Mouse (Mus musculus): ENCODE results near the gene Foxn3. TPM values are rescaled to one million over a fixed set of nuclear protein-coding genes. Genes with fewer than 3 reads are reported as not detected.
A peak's percentile ranks its signal among the peaks of the same experiment; 100 is the strongest.

Foxn3 gene
- total RNA-seq, 2 experiments from 2014 or later: 95.0 to 97.1 TPM

- no peak for DNase-seq (ENCODE audit: low spot score in 2 of 2)
These were observed 144.0 kb downstream of the Foxn3 start for GRCm38 (mm10) chr12:99419396-99419760.

DNA sequence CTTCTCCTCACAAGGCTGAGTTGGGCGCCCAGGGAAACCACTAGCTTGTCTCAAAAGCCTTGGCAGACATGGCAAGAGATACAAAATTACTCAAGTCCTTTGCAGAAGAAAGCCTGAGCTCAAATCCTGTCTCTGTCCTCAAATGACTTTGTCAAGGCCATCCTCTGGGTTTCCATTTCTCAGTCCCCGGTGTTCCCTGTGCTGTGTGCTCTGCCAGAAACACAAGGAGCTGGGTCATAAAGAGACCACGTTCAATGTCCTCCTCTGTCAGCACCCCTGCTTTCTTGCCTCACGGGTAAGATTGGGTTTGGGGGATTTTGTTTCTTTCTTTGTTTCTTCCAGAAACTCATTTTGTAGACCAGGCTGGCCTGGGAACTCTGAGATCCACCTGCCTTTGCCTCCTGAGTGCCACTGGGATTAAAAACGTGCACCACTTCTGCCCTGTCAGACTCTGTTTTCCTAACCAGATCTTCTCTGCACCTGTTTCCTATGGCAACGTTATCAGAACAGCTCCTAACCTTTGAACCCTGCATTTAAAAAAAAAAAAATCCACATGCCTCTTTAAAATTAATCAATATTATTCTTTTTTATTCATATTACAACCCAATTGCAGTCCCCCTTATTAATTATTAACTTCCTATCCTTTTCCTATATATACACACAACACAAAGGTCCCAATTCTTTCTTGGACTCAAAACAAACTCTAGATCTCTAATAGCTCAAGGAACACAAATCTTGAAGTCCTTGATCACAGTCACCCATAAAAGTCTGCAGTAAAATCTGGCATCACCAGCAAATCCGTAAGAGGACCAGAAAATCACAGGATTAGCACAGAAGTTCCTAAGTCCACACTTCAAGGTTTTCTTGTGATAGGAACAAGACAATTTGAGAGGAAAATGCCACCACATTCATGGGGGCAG lies 144.6 kb downstream of the Foxn3 start:
- no peak for DNase-seq (ENCODE audit: low spot score in 2 of 2)

GRCm38 (mm10) chr12:99417885-99418284 lies 145.5 kb downstream of the Foxn3 start:
- DNase-seq (ENCODE audit: low spot score in 2 of 2): no peak

GRCm38 (mm10) chr12:99415538-99415937 lies 147.8 kb downstream of the Foxn3 start:
- no peak for DNase-seq (ENCODE audit: low spot score in 2 of 2)

- no peak for DNase-seq (ENCODE audit: low spot score in 2 of 2)
These were observed 150.9 kb downstream of the Foxn3 start for GRCm38 (mm10) chr12:99412496-99412895.

DNA sequence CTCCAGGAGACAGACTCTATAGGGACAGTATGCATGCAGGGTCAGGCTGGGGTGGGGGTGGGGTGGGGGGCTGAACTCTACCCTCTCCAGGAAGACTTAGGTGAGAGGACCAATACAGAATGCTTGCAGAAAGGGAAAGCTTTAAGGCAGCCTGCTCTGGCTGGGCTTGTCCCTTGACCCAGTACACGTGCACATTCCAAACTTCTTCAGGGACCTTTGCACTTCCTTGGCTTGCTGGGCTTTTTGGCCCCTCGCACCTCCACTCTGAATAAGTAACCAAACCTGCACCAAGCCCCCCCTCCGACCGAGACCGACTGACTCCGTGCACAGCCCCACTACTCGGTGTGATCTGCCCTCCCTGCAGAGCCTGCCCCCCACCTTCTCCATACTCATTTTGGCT lies 151.3 kb downstream of the Foxn3 start:
- DNase-seq (ENCODE audit: low spot score in 2 of 2): no peak

DNA sequence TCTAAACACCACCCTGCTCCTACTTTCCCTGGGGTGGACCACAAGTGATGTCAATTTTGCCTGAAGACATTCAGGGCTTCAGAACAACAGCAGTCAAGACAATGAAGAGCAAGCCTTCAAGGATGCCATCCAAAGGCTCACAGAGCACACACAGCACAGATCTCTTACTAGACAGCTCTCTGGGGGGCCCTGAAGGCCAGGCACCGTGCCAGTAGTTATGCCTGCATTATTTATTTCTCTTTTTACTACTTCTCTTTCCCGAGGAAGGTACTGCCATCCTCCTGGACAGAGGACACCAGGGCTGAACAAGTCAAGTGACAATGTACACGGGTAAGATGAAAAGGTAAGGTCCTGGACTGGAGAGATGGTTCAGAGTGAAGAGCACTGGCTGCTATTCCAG lies 154.7 kb downstream of the Foxn3 start:
- DNase-seq (ENCODE audit: low spot score in 2 of 2): no peak

DNA sequence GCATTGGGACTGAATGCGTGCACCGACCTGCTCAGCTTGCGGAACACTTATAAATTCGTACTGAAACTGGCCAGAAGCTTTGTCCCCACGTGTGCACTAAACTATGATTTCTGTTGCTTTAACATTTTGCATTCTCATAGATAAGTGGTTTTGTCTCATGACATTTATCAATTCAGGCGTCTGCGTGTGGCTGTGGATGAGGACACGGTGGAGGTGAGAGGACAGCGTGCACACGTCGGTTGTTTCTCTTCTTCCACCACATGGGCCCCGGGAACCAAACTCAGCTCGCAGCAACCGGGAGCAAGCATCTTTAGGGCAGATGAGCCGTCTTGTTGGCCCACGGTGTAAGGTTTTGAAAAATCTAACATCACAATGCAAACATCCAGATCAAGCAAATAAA lies 155.3 kb downstream of the Foxn3 start:
- no peak for DNase-seq (ENCODE audit: low spot score in 2 of 2)

DNA sequence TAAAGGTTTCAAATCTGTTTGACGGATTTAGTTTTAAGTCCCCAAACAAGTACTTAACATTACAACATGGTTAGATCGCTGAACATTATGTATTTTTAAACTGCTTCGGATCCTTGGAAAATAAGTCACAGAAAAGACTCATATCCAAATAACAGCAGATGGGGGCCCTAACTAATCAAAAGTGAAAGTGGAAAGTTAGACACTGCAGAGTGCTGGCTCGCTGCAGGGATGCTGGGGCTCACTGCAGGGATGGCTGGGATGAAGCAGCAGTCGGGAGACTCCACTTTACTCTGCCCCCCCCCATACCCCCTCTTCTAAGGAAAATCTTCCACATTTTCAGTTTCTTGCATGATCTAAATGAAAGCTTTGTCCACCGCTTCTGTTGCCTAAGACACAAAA lies 156.1 kb downstream of the Foxn3 start:
- no peak for DNase-seq (ENCODE audit: low spot score in 2 of 2)

DNA sequence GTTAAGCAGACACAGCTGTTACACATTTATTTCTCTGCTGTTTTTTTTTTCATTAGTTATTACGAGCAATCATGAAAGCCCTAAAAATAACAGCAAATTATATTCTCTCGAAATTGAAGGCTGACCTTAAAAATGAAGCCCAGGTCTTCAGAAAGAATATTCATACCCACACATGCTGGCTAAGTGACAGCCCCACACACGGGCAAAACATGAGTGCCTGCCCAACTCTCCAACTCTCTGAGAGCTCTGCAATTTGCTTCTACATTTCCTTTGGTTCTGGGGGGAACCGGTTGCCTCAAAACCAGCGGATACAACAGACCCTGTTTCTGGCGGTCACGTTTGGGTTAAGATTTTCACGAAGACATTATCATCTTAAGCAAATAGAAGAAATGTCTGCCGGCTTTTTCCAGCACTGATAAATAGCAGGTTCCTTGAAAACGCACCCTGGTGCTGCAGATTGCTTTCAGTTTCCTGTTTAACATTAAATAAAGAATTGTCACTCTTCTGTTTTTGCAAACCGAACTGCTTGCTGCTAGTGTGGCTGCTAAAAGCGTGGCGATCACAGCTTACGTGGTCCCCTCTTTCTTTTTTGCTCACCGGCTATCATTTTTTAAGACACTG lies 156.6 kb downstream of the Foxn3 start:
- DNase-seq (ENCODE audit: low spot score in 2 of 2): no peak

- DNase-seq (ENCODE audit: low spot score in 2 of 2): no peak
These were observed 157.1 kb downstream of the Foxn3 start for GRCm38 (mm10) chr12:99406254-99406653.

GRCm38 (mm10) chr12:99405401-99405800 lies 158.0 kb downstream of the Foxn3 start:
- DNase-seq (ENCODE audit: low spot score in 2 of 2): no peak

- no peak for DNase-seq (ENCODE audit: low spot score in 2 of 2)
These were observed 160.4 kb downstream of the Foxn3 start for GRCm38 (mm10) chr12:99403004-99403403.

- no peak for DNase-seq (ENCODE audit: low spot score in 2 of 2)
These were observed 162.5 kb downstream of the Foxn3 start for GRCm38 (mm10) chr12:99400907-99401306.

- no peak for DNase-seq (ENCODE audit: low spot score in 2 of 2)
These were observed 163.8 kb downstream of the Foxn3 start for GRCm38 (mm10) chr12:99399575-99399974.

GRCm38 (mm10) chr12:99396461-99396860 lies 166.9 kb downstream of the Foxn3 start:
- no peak for DNase-seq (ENCODE audit: low spot score in 2 of 2)

DNA sequence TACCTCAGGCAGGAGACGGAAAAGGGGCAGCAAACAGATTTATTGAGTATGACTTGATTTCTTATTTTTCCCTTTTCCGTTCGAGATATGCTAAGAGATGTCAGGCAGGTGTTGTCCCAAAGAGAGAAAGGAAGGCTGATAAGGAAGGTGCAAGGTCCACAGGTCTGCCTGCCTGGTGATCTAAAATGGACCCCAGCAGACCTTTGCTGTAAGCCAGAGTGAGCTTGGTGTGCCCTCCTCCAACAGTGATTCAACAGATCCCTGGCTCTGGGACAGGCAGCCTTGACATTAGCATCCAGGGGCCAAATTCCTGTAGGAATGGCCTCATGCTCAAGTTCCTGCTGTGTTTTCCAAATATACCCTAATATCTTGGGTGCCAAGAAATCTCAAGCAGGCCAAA lies 168.3 kb downstream of the Foxn3 start:
- no peak for DNase-seq (ENCODE audit: low spot score in 2 of 2)

- no peak for DNase-seq (ENCODE audit: low spot score in 2 of 2)
These were observed 168.7 kb downstream of the Foxn3 start for GRCm38 (mm10) chr12:99394676-99395075.

DNA sequence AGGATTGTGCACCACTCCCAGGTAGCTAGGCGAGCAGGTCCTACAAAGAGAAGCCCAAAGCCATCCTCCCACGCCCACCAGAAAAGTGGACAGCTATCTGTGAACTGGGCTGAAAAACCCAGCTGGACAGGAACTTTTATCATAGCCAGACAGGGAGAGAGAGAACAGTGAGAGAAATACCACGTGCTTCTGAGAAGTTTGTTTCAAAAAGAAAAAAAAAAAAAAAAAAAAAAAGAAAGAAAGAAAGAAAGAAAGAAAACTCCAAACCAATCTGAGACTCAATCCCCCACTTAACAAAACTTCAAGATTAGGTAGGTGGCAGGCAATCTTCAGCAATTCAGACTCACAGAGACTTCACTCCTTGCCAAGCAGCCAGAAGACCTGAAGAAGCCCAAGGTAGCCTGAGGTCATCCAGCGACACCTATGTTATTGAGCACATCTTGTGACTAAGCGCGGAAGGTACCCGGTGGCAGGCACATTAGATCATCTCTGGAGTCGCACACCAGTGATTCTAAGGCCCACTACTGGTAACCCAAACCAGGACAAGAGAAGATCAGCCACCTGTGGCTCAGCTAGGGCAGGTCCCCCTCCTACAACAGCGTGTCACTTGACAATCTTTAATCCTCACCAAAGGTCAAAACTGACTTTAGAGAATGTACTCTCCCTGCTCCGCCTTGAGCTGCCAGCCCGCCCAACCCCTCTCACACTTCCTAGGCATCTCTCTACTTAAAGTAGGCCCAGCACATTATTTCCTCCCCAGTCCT lies 169.3 kb downstream of the Foxn3 start:
- DNase-seq (ENCODE audit: low spot score in 2 of 2): no peak

DNA sequence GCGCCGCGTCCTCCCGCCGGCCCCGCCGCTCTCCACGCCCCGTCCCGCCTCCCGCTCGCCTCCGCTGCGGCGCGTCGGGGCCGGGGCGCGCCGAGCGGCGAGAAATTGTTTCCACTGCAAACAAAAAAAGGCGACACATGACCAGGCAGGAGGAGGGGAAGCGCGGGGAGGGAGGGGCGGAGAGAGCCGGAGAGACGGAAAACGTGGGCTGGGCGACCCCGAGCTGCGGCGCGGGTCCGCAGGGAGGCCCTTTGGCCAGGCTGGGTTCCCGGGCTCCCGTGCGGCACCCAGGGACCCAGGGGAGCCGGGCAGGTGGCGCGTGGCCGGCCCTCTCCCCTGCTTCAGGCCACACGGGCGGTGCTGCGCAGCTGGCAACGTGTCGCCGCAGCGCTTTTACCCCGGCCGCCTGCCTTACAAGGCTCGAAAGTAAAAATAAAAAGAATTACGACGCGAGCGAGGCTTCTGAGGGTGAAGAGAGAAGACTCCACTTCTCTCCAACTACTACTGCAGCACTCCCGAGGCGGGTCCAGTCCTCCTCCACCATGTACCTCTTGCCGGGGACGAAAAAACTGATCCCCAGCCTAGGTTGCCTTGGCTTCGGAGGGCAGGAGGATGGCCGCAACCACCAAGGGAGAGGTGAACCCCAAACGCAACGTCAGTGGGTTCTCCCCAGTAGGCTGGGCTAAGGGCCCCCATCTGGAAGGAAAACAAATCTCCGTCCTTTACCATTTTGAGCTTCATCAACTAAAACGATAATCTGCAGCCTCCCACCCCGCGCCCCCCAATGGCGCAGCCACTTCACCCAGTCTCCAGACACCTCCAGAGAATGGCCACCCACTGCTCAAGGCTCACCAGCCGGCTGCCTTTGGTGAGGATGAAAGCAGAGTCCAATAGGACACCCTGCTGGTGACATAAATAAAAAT lies 170.2 kb downstream of the Foxn3 start:
- DNase-seq (ENCODE audit: low spot score in 2 of 2): peak; percentile 71 to 79

Measured in adrenal gland, postnatal 4 days (tissue).